Mouse (Mus musculus) thymus, postnatal 10 days (tissue): ENCODE results near the gene Scg5.

Experiments used
- DNase-seq, 2 experiments: peaks; one replicate each; pipeline ENCODE4 v3.0.0; 2021; ENCODE audit warnings: low spot score in 2 of 2

Gene Scg5

DNA sequence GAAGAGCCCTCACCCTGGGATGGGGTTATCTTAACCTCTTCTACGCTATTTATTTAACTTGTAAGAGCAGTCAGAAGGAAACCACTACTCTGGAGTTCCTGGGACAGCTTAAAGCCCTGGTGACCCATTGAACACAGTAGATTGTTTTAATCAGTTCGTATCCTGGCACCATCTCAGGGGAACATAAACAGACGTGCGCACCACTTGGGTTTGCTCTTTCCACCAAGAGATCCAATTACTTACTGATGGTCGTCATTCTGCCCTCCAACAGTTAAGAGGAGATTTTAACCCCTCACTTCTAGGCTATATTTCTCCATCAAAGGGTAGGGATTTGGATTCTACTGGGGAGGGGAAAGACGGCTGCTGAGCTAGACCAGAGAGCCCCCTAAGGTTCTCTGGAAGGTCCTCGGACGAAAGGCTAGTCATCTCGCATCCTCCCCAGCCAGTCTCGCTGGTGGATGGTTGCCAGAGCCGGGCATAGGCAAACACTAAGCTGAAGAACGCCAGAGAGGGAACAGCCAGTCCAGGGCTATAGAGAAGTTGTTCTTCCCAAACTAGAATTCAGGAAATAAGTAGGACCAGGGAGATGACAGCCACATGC lies 71.9 kb downstream of the Scg5 start:
- no peak for DNase-seq

DNA sequence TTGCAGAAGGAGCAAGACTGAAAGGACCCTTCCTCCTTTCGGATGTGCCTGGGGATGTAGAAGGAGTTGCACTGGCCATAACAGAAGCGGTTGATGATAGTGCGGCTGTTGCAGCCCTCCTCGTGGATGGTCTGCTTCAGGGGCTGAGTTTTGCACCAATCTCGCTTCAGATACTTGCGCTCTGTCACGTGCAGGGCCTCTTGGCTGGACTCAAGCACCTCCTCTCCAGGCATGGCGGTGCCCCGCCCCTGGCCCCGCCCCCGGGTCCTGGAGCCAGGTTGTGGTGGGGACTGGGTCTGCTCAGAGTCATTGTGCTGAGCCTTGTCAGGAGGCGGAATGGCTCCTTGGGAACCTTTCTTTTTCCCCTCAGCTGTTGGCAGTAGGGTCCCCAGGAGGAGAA lies 79.2 kb downstream of the Scg5 start:
- no peak for DNase-seq

- no peak for DNase-seq
Measured at GRCm38 (mm10) chr2:113749309-113749708, 79.6 kb downstream of the Scg5 start.

DNA sequence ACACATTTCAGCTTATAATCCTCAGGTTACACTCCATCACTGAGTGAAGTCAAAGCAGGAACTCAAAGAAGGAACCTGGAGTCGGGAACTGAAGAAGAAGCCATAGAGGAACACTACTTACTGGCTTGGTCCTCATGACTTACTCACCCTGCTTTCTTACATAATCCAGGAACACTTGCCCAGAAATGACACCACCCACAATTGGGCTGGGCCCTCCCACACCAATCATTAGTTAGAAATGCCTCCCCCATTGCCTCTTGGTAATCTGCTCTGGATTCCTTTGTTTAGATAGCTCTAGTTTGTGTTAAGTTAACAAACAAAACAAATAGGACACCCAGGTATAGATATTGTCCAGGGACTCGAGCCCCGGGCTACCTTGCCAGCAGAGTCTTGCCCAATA lies 100.3 kb downstream of the Scg5 start:
- no peak for DNase-seq
